Mouse (Mus musculus) MEL (cell line): ENCODE data around the gene Arpp21.

ENCODE experiments used
- CTCF ChIP-seq, 3 experiments: IDR thresholded peaks in 2 of 3; conservative IDR thresholded peaks in 1 of 3; 2 replicates each; pipeline ENCODE4 v1.5.1; 2011 to 2012; ENCODE audit warnings: low read length in 3 of 3, low read depth in 2 of 3, mild to moderate bottlenecking in 2 of 3, improper control_type of control experiment in 1 of 3, inconsistent platforms in 1 of 3, mixed read lengths in 1 of 3, moderate library complexity in 1 of 3; ENCODE audit not compliant: control insufficient read depth in 1 of 3, insufficient read depth in 1 of 3, poor library complexity in 1 of 3, severe bottlenecking in 1 of 3
- HCFC1 ChIP-seq: IDR thresholded peaks from 2 replicates; pipeline ENCODE4 v1.6.1; 2012; ENCODE audit warnings: low read depth, mild to moderate bottlenecking, inconsistent platforms, low read length, improper control_type of control experiment, moderate library complexity
- MAFK ChIP-seq: IDR thresholded peaks from 2 replicates; pipeline ENCODE4 v1.6.1; 2011; ENCODE audit warnings: low read depth, mild to moderate bottlenecking, low read length, improper control_type of control experiment, borderline replicate concordance
- POLR2AphosphoS2 ChIP-seq: IDR thresholded peaks from 2 replicates; pipeline ENCODE4 v1.6.1; 2011; ENCODE audit warnings: low read length, improper control_type of control experiment
- RCOR1 ChIP-seq: IDR thresholded peaks from 2 replicates; pipeline ENCODE4 v1.6.1; 2012; ENCODE audit warnings: low read depth, mild to moderate bottlenecking, inconsistent platforms, low read length, improper control_type of control experiment

GRCm38 (mm10) chr9:112124184-112124583, 111.6 kb downstream of the Arpp21 start:
- TF ChIP-seq RCOR1 (no peak), POLR2AphosphoS2 (no peak), CTCF (IDR thresholded peaks at IDR 0.05 in 2 of 3, conservative IDR thresholded peaks at IDR 0.05 in 1 of 3; ENCODE audit: control insufficient read depth in 1 of 3, insufficient read depth in 1 of 3, low read depth in 2 of 3, low read length in 3 of 3, poor library complexity in 1 of 3, severe bottlenecking in 1 of 3) (no peak), MAFK (no peak), HCFC1 (no peak)
